ENCODE assay signal across 9 mouse cellular contexts in the genomic region with DNA sequence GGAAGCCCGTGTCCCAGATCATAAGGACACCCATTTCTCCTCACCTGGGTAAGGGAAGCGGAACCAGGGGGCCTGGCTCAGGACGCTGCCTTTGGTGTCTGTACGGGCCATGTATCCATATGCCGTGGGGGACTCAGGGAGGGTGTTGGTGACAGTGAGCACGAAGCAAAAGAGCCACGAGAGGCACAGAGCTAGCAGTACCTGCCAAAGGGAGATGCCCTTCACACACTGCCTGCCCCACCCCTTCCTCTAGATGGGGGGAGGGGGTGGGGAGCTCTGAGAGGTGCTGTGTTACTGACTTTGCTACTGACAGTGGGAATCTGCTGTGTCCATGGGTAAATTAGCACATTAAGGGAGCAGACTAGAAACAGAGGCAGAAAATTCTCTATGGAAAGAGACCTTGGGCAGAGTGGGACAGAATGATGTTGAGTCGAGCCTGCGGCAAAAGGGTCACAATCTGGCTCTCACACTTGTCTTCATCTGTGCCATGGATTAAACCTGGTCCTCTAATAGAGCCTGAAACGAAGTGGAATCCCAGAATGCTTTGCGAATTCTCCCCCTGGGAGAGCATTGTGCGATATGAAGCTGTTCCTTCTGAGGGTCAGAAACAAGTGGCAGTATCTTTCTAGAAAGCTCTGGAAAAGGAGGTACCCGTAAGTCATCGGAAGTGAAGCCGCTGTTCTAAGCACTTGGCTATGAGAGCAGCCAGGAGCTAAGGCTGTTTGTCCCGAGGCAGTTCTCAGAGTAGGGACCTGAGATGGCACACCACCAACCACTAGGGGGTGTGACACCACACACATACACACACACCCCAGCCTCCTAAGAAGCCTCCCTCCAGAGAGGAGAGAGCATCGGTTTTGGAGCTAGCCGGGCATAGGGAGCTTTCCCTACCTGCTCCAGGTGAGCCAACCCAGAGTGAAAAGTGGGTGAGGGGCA. TPM values are rescaled to one million over a fixed set of nuclear protein-coding genes. Genes with fewer than 3 reads are reported as not detected.
DNase-seq lines count a peak whose midpoint lies in the region; ATAC-seq and TF ChIP-seq lines count a peak whose summit lies in the region.
"Had no signal": no experiment of that assay in that cellular context is flagged by ENCODE, and none has a peak within 500 bp of the region (broad histone marks: within the 10 kb centered on the region; RNA-seq: fewer than 3 reads in every experiment).

No protein-coding gene starts in this region.

- peak overlapping the region; percentile 15; the same call in 1 of the 2 replicates for H3K4me3 ChIP-seq in layer of hippocampus, adult 2 months
- H3K4me3 ChIP-seq in heart, embryonic 14.5 days (ENCODE audit: control insufficient read depth in 1 of 2, insufficient read depth in 1 of 2, low read depth in 1 of 2, low read length in 2 of 2): peak overlapping the region; percentile 14 to 24; a peak in 3 of 4 replicates

- H3K9ac ChIP-seq in heart, embryonic 14.5 days (ENCODE audit: low read length): 0 out of 2 replicates have a peak overlapping the region, but pooled peaks have one; percentile 52

- no peaks in the 10 kb centered on the region for H3K36me3 ChIP-seq in heart, embryonic 14.5 days (ENCODE audit: control insufficient read depth, insufficient read depth, low read length)

- H3K27me3 ChIP-seq in heart, embryonic 14.5 days (ENCODE audit: control insufficient read depth, insufficient read depth, low read length): no peaks in the 10 kb centered on the region

- DNase-seq in layer of hippocampus, adult 2 months (ENCODE audit: low spot score in 2 of 2): peak in 1 of 2 experiments; percentile 16
- DNase-seq in layer of hippocampus, adult 18-20 months (ENCODE audit: low spot score in 2 of 2): no peak
- DNase-seq in c-Kit-positive CD71-negative TER-119-negative erythroid progenitor cells, embryonic 14.5 days (ENCODE audit: low read depth): peak; percentile 46
- peak; percentile 17 to 48 for DNase-seq in kidney, postnatal 36 days
- peak; percentile 49 for DNase-seq in mesoderm, embryonic 11.5 days (ENCODE audit: low read depth, low spot score)
- DNase-seq in thymus, postnatal 14 days: peak; percentile 68
- DNase-seq in urinary bladder, postnatal 10 days (ENCODE audit: low spot score): no peak

- peak; percentile 67 for TF ChIP-seq CTCF in layer of hippocampus, adult 2 months (conservative IDR thresholded peaks at IDR 0.05)

- ATAC-seq in heart, embryonic 14.5 days (ENCODE audit: insufficient number of reproducible peaks, insufficient read depth, low FRiP score, low read depth): no peak

- H3K4me2 ChIP-seq in heart, embryonic 14.5 days (ENCODE audit: low read length): peak overlapping the region; percentile 65

- 44% methylated on average over 18 of the region's 18 CpGs for WGBS in heart, embryonic 14.5 days

- no peaks in the 10 kb centered on the region for H3K9me3 ChIP-seq in heart, embryonic 14.5 days (ENCODE audit: control insufficient read depth, low read length)

- no peak overlapping the region for H3K27ac ChIP-seq in layer of hippocampus, adult 2 months
- no peak overlapping the region for H3K27ac ChIP-seq in heart, embryonic 14.5 days (replicated peaks in 1 of 2; ENCODE audit: control insufficient read depth in 1 of 2, insufficient read depth in 1 of 2, low read depth in 2 of 2, low read length in 2 of 2)

- H3K4me1 ChIP-seq in heart, embryonic 14.5 days (ENCODE audit: control insufficient read depth in 2 of 2, insufficient read depth in 2 of 2, low read length in 2 of 2): peaks cover 2 to 7% of the 10 kb centered on the region in 2 experiments; a peak in 2 of 4 replicates

RNA-seq across cellular contexts. Expression of a gene that starts 33.0 kb away (rescaled TPM):
- 1 to 10 TPM in 1 of 2 experiments, under 1 TPM in 1; 0.88 to 1.2 TPM for total RNA-seq in layer of hippocampus, adult 2 months (2021)
- total RNA-seq in layer of hippocampus, adult 18-20 months (2021): 1 to 10 TPM in 1 of 2 experiments, under 1 TPM in 1; 0.76 to 1.3 TPM
- 0.28 and 0.34 TPM in 2 replicates for polyA plus RNA-seq in heart, embryonic 14.5 days (2014; fragmentation: Nextera tagmentation; extraction: Ambion mirVana)

RNA-seq across cellular contexts. Expression of a gene that starts 35.2 kb away (rescaled TPM):
- total RNA-seq in layer of hippocampus, adult 2 months (2021): not detected
- not detected for total RNA-seq in layer of hippocampus, adult 18-20 months (2021)
- not detected in 2 replicates for polyA plus RNA-seq in heart, embryonic 14.5 days (2014; fragmentation: Nextera tagmentation; extraction: Ambion mirVana)
- polyA plus RNA-seq: frontal cortex, adult 2 months had no signal

RNA-seq across cellular contexts. Expression of a gene that starts 44.5 kb away (rescaled TPM):
- total RNA-seq in layer of hippocampus, adult 2 months (2021): 10 to 100 TPM; 34.9 to 37.9 TPM
- total RNA-seq in layer of hippocampus, adult 18-20 months (2021): 10 to 100 TPM; 34.5 to 35.2 TPM
- 9.7 and 10.4 TPM in 2 replicates for polyA plus RNA-seq in heart, embryonic 14.5 days (2014; fragmentation: Nextera tagmentation; extraction: Ambion mirVana)

Comparison
In these comparisons a context has a peak if more than half of its experiments do, and no peak if none do; other contexts are left out.
1. DNase-seq: peak in c-Kit-positive CD71-negative TER-119-negative erythroid progenitor cells, embryonic 14.5 days (single experiment), kidney, postnatal 36 days (2 of 2), mesoderm, embryonic 11.5 days (single experiment) and thymus, postnatal 14 days (single experiment); none in layer of hippocampus, adult 18-20 months (0 of 2) and urinary bladder, postnatal 10 days (single experiment).